Mouse (Mus musculus): ENCODE results near the gene Agtr2. TPM values are rescaled to one million over a fixed set of nuclear protein-coding genes. Genes with fewer than 3 reads are reported as not detected.
"Not testable (repeated sequence)": the region's sequence is repeated elsewhere in the genome, so short reads cannot be mapped to it uniquely, and the experiment has no call there.

Agtr2 gene
- polyA plus RNA-seq (2017; shearing (Covaris generic)) = not detected

DNA sequence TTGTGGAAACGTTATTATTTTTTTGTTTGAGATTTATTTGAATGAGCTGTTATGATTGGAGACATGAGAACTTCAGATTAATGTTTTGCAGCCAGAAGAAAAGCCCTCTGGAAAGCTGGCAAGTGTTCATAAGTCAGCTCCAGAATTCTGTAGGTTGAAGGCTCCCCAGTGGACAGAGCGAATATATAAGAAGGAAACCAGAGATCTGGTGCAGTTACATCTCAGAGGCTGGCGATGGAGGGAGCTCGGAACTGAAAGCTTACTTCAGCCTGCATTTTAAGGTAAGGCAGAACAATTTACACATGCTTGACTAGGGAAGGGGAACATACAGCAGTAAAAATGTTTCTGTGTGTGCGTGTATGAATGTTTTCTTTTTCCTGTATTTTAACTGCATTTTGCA lies at the start of gene Agtr2:
Gene Agtr2, plus strand, starts transcription at position 131 of the 400 bp plus-strand sequence.
- no peak for ATAC-seq

DNA sequence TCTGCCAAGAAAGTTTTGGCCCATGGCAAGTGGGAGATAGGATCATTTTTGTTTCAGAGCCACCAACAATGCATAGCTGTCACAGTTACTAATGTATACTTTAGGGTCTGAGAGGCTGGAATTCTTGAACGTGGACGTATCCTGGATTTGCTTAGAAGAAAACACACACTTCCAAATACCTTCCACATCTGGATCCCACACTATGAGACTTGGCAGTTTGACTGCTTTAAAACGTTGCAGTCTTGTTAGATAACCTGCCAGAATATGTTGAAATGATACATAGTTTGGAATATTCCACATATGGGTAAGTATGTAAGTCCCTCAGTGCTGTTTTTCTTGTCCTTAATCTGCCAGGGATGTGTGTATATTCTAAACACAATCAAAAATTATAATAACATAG lies 31.8 kb upstream of the Agtr2 start:
- ATAC-seq = no peak

DNA sequence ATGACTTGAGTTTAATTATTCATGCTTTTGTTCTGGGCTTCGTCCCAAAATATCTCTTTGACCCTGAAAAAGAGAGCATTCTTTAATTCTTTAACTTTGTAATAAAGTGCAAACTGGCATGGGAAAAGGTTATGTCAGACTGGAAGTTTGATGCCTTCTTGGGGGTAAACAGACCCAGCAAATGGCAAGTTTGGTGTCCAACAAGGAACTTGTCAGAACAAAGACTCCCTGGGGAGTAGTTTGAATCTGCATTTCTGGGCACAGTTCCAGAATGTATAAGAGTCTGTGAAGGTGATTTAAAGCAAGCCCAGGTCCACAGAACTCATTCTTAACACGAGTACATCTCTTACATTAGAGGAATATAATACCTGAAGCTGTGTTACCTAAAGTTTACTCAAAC lies 3.8 kb downstream of the Agtr2 start:
- ATAC-seq = no peak

DNA sequence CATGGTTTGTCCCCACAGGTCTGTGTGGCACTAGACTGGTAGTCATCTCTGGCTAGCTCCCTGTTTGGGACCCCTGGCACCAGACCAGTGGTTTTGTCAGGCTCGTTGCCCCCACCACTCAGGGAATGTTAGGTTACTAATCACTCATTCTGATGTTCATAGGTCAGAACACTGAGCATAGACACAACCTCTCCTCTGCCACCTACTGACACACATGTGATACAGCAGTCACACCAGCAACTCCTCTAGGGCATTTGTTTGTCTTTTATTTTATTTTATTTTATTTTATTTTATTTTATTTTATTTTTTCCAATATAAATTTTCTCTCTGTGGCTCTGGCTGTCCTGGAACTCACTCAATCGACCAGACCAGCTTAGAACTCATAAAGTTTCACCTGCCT lies 15.9 kb downstream of the Agtr2 start:
- ATAC-seq = no peak

DNA sequence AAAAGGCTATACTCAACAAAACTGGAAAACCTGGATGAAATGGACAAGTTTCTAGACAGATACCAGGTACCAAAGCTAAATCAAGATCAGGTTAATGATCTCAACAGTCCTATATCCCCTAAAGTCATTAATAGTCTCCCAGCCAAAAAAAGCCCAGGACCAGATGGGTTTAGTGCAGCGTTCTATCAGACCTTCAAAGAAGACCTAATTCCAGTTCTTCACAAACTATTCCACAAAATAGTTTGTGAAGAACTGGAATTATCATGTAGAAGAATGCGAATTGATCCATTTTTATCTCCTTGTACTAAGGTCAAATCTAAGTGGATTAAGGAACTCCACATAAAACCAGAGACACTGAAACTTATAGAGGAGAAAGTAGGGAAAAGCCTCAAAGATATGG lies 23.0 kb downstream of the Agtr2 start:
- ATAC-seq = not testable (repeated sequence)

DNA sequence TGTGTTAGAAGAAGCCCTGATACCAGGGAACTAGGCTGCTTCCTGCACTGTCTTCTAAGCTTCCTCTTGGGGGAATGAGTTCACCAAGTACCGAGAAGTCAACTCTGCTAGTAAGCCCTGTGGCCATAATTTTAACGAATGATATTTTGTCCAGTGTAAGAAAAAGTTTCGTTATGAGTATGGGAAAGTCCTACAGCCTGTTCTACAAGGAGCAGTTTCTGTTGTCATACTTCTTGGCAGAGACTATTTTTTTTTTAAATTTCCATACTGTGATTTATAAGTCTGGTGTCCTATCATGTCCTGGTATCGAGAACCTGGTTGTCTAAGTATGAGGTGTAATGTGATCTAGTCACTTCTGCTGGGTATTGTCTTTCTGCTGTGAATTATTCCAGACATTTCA lies 38.2 kb downstream of the Agtr2 start:
- ATAC-seq = no peak

Other genes starting within 250 kb of the Agtr2 start
- not detected for gene Slc6a14, start 230.4 kb downstream of the Agtr2 start, polyA plus RNA-seq (2017; shearing (Covaris generic))

Measured in activated CD4-positive, CD25-positive, alpha-beta regulatory T cell, adult 4 months (primary cell).